In genomic region chr4:153223019-153223418, GRCm38 (mm10) we compare ENCODE assay signal across 35 mouse cellular contexts.
"Had no signal": no experiment of that assay in that cellular context is flagged by ENCODE, and none has a peak within 500 bp of the region (broad histone marks: within the 10 kb centered on the region; RNA-seq: fewer than 3 reads in every experiment).

No protein-coding gene starts in this region.

- DNase-seq: heart, postnatal 10 days; heart, postnatal 14 days; heart, postnatal 36 days; heart, postnatal 4 days; kidney, adult 11 months; kidney, adult 18-20 months; kidney, adult 2 months; kidney, adult 8-10 months; kidney, adult 9 months; kidney, postnatal 10 days; kidney, postnatal 14 days; kidney, postnatal 25 days; kidney, postnatal 36 days; kidney, postnatal 4 days; layer of hippocampus, adult 9-11 months; layer of hippocampus, postnatal 36 days had no signal

- H3K36me3 ChIP-seq: heart, embryonic 10.5 days; heart, embryonic 12.5 days; heart, embryonic 13.5 days; heart, embryonic 15.5 days; hindbrain, embryonic 10.5 days; hindbrain, embryonic 12.5 days; hindbrain, embryonic 13.5 days; hindbrain, embryonic 15.5 days; intestine, embryonic 15.5 days; kidney, embryonic 15.5 days had no signal

- ATAC-seq: hindbrain, embryonic 16.5 days; hindbrain, postnatal 0 days; inflammation-experienced regulatory T-cells, adult 6 months; intestine, embryonic 15.5 days; intestine, embryonic 16.5 days; intestine, postnatal 0 days had no signal

- H3K9me3 ChIP-seq: heart, embryonic 10.5 days; heart, embryonic 12.5 days; heart, embryonic 13.5 days; heart, embryonic 15.5 days; hindbrain, embryonic 10.5 days; hindbrain, embryonic 12.5 days; hindbrain, embryonic 13.5 days; hindbrain, embryonic 15.5 days; intestine, embryonic 15.5 days; kidney, embryonic 15.5 days had no signal

- H3K9ac ChIP-seq: heart, embryonic 12.5 days; heart, embryonic 13.5 days; heart, embryonic 15.5 days; hindbrain, embryonic 12.5 days; hindbrain, embryonic 13.5 days; hindbrain, embryonic 14.5 days; hindbrain, embryonic 15.5 days; intestine, embryonic 15.5 days; kidney, embryonic 15.5 days had no signal

- H3K27ac ChIP-seq: heart, embryonic 10.5 days; heart, embryonic 13.5 days; heart, embryonic 15.5 days; hindbrain, embryonic 10.5 days; hindbrain, embryonic 12.5 days; hindbrain, embryonic 13.5 days; hindbrain, embryonic 14.5 days; hindbrain, embryonic 15.5 days; hindbrain, postnatal 0 days; intestine, embryonic 15.5 days; kidney, embryonic 15.5 days; kidney, postnatal 0 days; layer of hippocampus, adult 2 months had no signal

- H3K27me3 ChIP-seq: heart, embryonic 12.5 days; heart, embryonic 13.5 days; heart, embryonic 15.5 days; intestine, embryonic 15.5 days; kidney, embryonic 15.5 days had no signal

- H3K4me2 ChIP-seq: heart, embryonic 11.5 days; heart, embryonic 12.5 days; heart, embryonic 13.5 days; heart, embryonic 15.5 days; hindbrain, embryonic 12.5 days; hindbrain, embryonic 13.5 days; hindbrain, embryonic 14.5 days; hindbrain, embryonic 15.5 days; intestine, embryonic 15.5 days; kidney, embryonic 15.5 days had no signal

- H3K4me3 ChIP-seq: heart, embryonic 10.5 days; heart, embryonic 12.5 days; heart, embryonic 13.5 days; heart, embryonic 15.5 days; hindbrain, embryonic 10.5 days; hindbrain, embryonic 12.5 days; hindbrain, embryonic 13.5 days; hindbrain, embryonic 15.5 days; intestine, embryonic 15.5 days; kidney, embryonic 15.5 days; layer of hippocampus, adult 2 months had no signal
